Mouse (Mus musculus) c-Kit-positive CD71-negative TER-119-negative erythroid progenitor cells, embryonic 14.5 days (primary cell): ENCODE measurements at regions not wholly inside any gene's neighbourhood (a gene's known extent, or its start where the extent isn't known, plus 50 kb on each side); places are given as distances from the start of the nearest gene placed in this dataset.

Experiments used
- DNase-seq: peaks from one replicate; pipeline ENCODE4 v3.0.0-alpha.2; 2013; ENCODE audit warnings: low read depth

GRCm38 (mm10) chr1:179906115-179906514, 54.2 kb upstream of the Cdc42bpa start:
- DNase-seq, result no peak

GRCm38 (mm10) chr1:179892711-179893110, 67.6 kb upstream of the Cdc42bpa start:
- no peak for DNase-seq

GRCm38 (mm10) chr1:179887921-179888320, 72.4 kb upstream of the Cdc42bpa start:
- DNase-seq, result no peak

GRCm38 (mm10) chr1:179881222-179881621, 77.7 kb upstream of the Ahctf1 start:
- DNase-seq, result no peak

GRCm38 (mm10) chr1:179877893-179878292, 74.4 kb upstream of the Ahctf1 start:
- DNase-seq, result no peak

GRCm38 (mm10) chr1:179873772-179874555, 70.5 kb upstream of the Ahctf1 start:
- DNase-seq, result no peak

- no peak for DNase-seq
Observed at GRCm38 (mm10) chr1:179871961-179872360, 68.5 kb upstream of the Ahctf1 start.

GRCm38 (mm10) chr1:179868656-179869055, 65.2 kb upstream of the Ahctf1 start:
- no peak for DNase-seq

GRCm38 (mm10) chr1:179867493-179867892, 64.0 kb upstream of the Ahctf1 start:
- no peak for DNase-seq

GRCm38 (mm10) chr1:179866056-179866772, 62.7 kb upstream of the Ahctf1 start:
- DNase-seq, result no peak

GRCm38 (mm10) chr1:179865561-179865960, 62.1 kb upstream of the Ahctf1 start:
- no peak for DNase-seq

- DNase-seq, result no peak
Observed at GRCm38 (mm10) chr1:179864537-179865226, 61.2 kb upstream of the Ahctf1 start.

GRCm38 (mm10) chr1:179863420-179863819, 59.9 kb upstream of the Ahctf1 start:
- DNase-seq, result no peak

GRCm38 (mm10) chr1:179862941-179863340, 59.5 kb upstream of the Ahctf1 start:
- DNase-seq, result no peak

GRCm38 (mm10) chr1:179861776-179862175, 58.3 kb upstream of the Ahctf1 start:
- no peak for DNase-seq

- DNase-seq, result no peak
Observed at GRCm38 (mm10) chr1:179859552-179859902, 56.0 kb upstream of the Ahctf1 start.

GRCm38 (mm10) chr1:179858780-179859551, 55.5 kb upstream of the Ahctf1 start:
- peak; percentile 46 for DNase-seq

- DNase-seq, result no peak
Observed at GRCm38 (mm10) chr1:179854288-179854965, 50.9 kb upstream of the Ahctf1 start.
